Mouse (Mus musculus) heart, adult 2 months (tissue): ENCODE measurements around the gene Pom121. TPM values are rescaled to one million over a fixed set of nuclear protein-coding genes. Genes with fewer than 3 reads are reported as not detected.

Experiments
- DNase-seq, 2 experiments: peaks; one replicate each; pipeline ENCODE4 v3.0.0; 2021
- H3K27ac ChIP-seq: fragments of 200-600 bp; 2 replicates; pipeline ENCODE4 v1.8.1; 2022
- H3K27me3 ChIP-seq: fragments of 200-500 bp; 2 replicates; pipeline ENCODE4 v1.6.1; 2012; ENCODE audit warnings: mild to moderate bottlenecking, low read length, inconsistent platforms, mixed read lengths; ENCODE audit not compliant: control insufficient read depth, insufficient read depth
- H3K36me3 ChIP-seq: fragments of 200-500 bp; 2 replicates; pipeline ENCODE4 v1.6.1; 2012; ENCODE audit warnings: low read length, inconsistent platforms; ENCODE audit not compliant: control insufficient read depth, insufficient read depth
- H3K4me1 ChIP-seq: fragments of 200-500 bp; 2 replicates; pipeline ENCODE4 v1.6.1; 2011; ENCODE audit warnings: low read length; ENCODE audit not compliant: control insufficient read depth, insufficient read depth
- H3K4me3 ChIP-seq: fragments of 200-600 bp; 2 replicates; pipeline ENCODE4 v1.8.1; 2022
- H3K79me2 ChIP-seq: fragments of 200-500 bp; replicated peaks from 2 replicates; pipeline ENCODE4 v1.6.1; 2012; ENCODE audit warnings: mild to moderate bottlenecking, inconsistent platforms, low read length, moderate library complexity, mixed read lengths; ENCODE audit not compliant: control insufficient read depth, insufficient read depth
- H3K9ac ChIP-seq: fragments of 200-500 bp; 2 replicates; pipeline ENCODE4 v1.6.1; 2012; ENCODE audit warnings: low read depth, mild to moderate bottlenecking, control low read depth, inconsistent platforms, low read length, mixed read lengths
- CTCF ChIP-seq: fragments of 200-600 bp; IDR thresholded peaks from 2 replicates; pipeline ENCODE4 v1.8.1; 2022; ENCODE audit warnings: antibody characterized with exemption, mild to moderate bottlenecking, moderate library complexity
- EP300 ChIP-seq: fragments of 200-500 bp; IDR thresholded peaks from 2 replicates; pipeline ENCODE4 v1.6.1; 2011; ENCODE audit warnings: low read depth, low read length, control low read depth; ENCODE audit not compliant: insufficient read depth
- POLR2A ChIP-seq: fragments of 200-500 bp; IDR thresholded peaks from 2 replicates; pipeline ENCODE4 v1.6.1; 2011; ENCODE audit warnings: mild to moderate bottlenecking, low read depth, low read length, control low read depth; ENCODE audit not compliant: insufficient read depth
- WGBS: fragments of 180-500 bp; shearing (Covaris S2); methylation state at CpG from one replicate; pipeline ENCODE4 v1.1.7; 2018; 5-methylcytosine and 5-hydroxymethylcytosine counted together
- intact Hi-C: fragments of 180-260 bp; cut with DNase I; formaldehyde crosslinking; loops from one replicate; pipeline ENCODE4 v1.15.1; 2025
- polyA plus RNA-seq: library from polyadenylated mRNA; depleted of rRNA; stranded (reverse); fragments of >200 nt; gene quantifications from 2 replicates; pipeline ENCODE4 v1.2.3, GENCODE M21; 2012
- total RNA-seq, 2 experiments: library from RNA; stranded (reverse); gene quantifications; 2 replicates each; pipeline ENCODE4 v1.2.3; 2021

Pom121 gene
- total and polyA plus RNA-seq, 3 experiments, result 11.3 to 13.1 (median 12.3) TPM

GRCm38 (mm10) chr5:135395826-135396225 lies 1.5 kb upstream of the Pom121 start:
- no peak for DNase-seq
- WGBS, result 42% methylated on average over 5 of the region's 5 CpGs
- Histone ChIP-seq H3K27ac (no peak overlapping the region), H3K79me2 (peaks cover 4% of the 10 kb centered on the region), H3K4me3 (no peak overlapping the region), H3K4me1 (peaks cover 5% of the 10 kb centered on the region), H3K9ac (no peak overlapping the region), H3K36me3 (no peaks in the 10 kb centered on the region; the same call in 1 of the 2 replicates), H3K27me3 (no peaks in the 10 kb centered on the region)
- TF ChIP-seq POLR2A, result no peak
- TF ChIP-seq CTCF, result peak; percentile 82
- intact Hi-C loops, result no loop called here

- Histone ChIP-seq H3K9ac (no peak overlapping the region), H3K27ac (no peak overlapping the region), H3K4me3 (no peak overlapping the region), H3K27me3 (no peaks in the 10 kb centered on the region), H3K4me1 (no peaks in the 10 kb centered on the region; the same call in 1 of the 2 replicates), H3K36me3 (no peaks in the 10 kb centered on the region), H3K79me2 (no peaks in the 10 kb centered on the region)
- 78% methylated on average over 10 of the region's 10 CpGs for WGBS
- TF ChIP-seq POLR2A (no peak), EP300 (no peak), CTCF (no peak)
- DNase-seq, result no peak
- intact Hi-C loops, result no loop called here
Measured at GRCm38 (mm10) chr5:135383771-135384170, 10.6 kb downstream of the Pom121 start.

GRCm38 (mm10) chr5:135382746-135383145 lies 11.6 kb downstream of the Pom121 start:
- Histone ChIP-seq H3K27me3 (no peaks in the 10 kb centered on the region), H3K79me2 (no peaks in the 10 kb centered on the region), H3K9ac (no peak overlapping the region), H3K36me3 (no peaks in the 10 kb centered on the region), H3K4me1 (no peaks in the 10 kb centered on the region; the same call in 1 of the 2 replicates), H3K27ac (no peak overlapping the region), H3K4me3 (no peak overlapping the region)
- 87% methylated on average over 7 of the region's 7 CpGs for WGBS
- no peak for TF ChIP-seq POLR2A
- intact Hi-C loops, result no loop called here
- DNase-seq, result no peak

- intact Hi-C loops, result no loop called here
- H3K36me3 ChIP-seq, result no peaks in the 10 kb centered on the region
- WGBS, result 71% methylated on average over 10 of the region's 10 CpGs
Measured at GRCm38 (mm10) chr5:135381356-135381925, 12.9 kb downstream of the Pom121 start.

GRCm38 (mm10) chr5:135380681-135381080 lies 13.7 kb downstream of the Pom121 start:
- TF ChIP-seq EP300 (no peak), CTCF (no peak), POLR2A (no peak)
- DNase-seq, result no peak
- intact Hi-C loops, result no loop called here
- no peak overlapping the region for H3K9ac ChIP-seq
- no peaks in the 10 kb centered on the region for H3K27me3 ChIP-seq
- no peaks in the 10 kb centered on the region; the same call in 1 of the 2 replicates for H3K4me1 ChIP-seq
- no peaks in the 10 kb centered on the region for H3K36me3 ChIP-seq
- WGBS, result 85% methylated on average over 4 of the region's 4 CpGs
- H3K79me2 ChIP-seq, result no peaks in the 10 kb centered on the region
- H3K4me3 ChIP-seq, result no peak overlapping the region
- H3K27ac ChIP-seq, result no peak overlapping the region; the same call in 1 of the 2 replicates

More at GRCm38 (mm10) chr5:135381356-135381925, 12.9 kb downstream of the Pom121 start:
- Histone ChIP-seq H3K27ac (no peak overlapping the region; the same call in 1 of the 2 replicates), H3K9ac (no peak overlapping the region), H3K4me1 (no peaks in the 10 kb centered on the region; the same call in 1 of the 2 replicates), H3K79me2 (no peaks in the 10 kb centered on the region), H3K27me3 (no peaks in the 10 kb centered on the region), H3K4me3 (no peak overlapping the region)
- peak; percentile 40 to 71 for DNase-seq
- no peak for TF ChIP-seq EP300
- no peak for TF ChIP-seq CTCF
- TF ChIP-seq POLR2A, result no peak

- Histone ChIP-seq H3K9ac (no peak overlapping the region), H3K27me3 (no peaks in the 10 kb centered on the region), H3K4me3 (no peak overlapping the region), H3K79me2 (no peaks in the 10 kb centered on the region), H3K4me1 (no peaks in the 10 kb centered on the region), H3K27ac (no peak overlapping the region), H3K36me3 (no peaks in the 10 kb centered on the region)
- WGBS, result 74% methylated on average over 2 of the region's 2 CpGs
- intact Hi-C loops, result no loop called here
- no peak for DNase-seq
- TF ChIP-seq EP300 (no peak), POLR2A (no peak), CTCF (no peak)
Measured at GRCm38 (mm10) chr5:135376341-135376740, 18.0 kb downstream of the Pom121 start.
